Mouse (Mus musculus): ENCODE data around the gene Cacng2. TPM values are rescaled to one million over a fixed set of nuclear protein-coding genes. Genes with fewer than 3 reads are reported as not detected.

The Cacng2 gene
- polyA plus RNA-seq, 1 experiment from 2014 or later: not detected

DNA sequence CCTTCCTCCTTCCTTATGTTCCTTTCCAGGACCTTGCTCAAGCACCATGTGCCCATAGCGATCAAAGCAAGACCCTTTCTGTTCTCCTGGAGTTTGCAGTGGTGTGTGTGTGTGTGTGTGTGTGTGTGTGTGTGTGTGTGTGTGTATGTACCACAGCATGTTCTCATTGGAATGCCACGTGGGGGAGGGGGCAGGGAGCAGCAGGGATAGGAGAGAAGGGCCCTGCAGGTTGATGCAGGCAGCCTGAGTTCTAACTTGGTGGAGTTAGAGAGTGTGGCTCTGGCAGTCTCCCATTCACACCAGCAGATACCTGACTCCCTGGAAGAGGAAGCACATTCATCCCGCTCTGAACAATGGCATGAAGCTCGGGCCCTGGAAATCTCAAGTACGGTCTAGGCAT lies 41.6 kb downstream of the Cacng2 start:
- Histone ChIP-seq H3K4me3 (no peak overlapping the region), H3K36me3 (no peaks in the 10 kb centered on the region), H3K4me1 (no peaks in the 10 kb centered on the region), H3K27me3 (ENCODE audit: low read depth, poor library complexity, severe bottlenecking) (no peaks in the 10 kb centered on the region), H3K27ac (no peak overlapping the region), H3K9me3 (replicated peaks) (no peaks in the 10 kb centered on the region)
- 70% methylated on average over 5 of the region's 5 CpGs for WGBS
- no peak for DNase-seq (ENCODE audit: low spot score)

DNA sequence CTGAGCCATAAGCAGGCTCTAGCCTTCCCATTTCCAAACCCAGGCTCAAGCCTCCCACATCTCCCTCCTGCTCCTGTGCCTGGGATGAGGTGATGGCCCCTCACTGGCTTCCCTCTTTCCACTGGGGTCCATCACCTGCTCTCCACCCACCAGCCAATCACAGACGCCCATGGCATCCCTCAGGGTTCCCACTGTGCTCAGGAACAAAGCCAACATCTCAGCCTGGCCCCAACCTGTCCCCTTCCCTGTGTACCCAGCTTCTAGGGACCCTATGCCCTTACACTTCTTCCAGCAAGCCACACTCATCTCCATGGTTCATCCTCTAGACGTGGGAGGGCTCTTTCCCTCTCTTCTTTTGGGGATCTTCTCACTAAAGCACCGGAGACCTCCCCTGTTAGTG lies 43.9 kb downstream of the Cacng2 start:
- no peak for DNase-seq (ENCODE audit: low spot score)
- WGBS: 52% methylated on average over 3 of the region's 3 CpGs

DNA sequence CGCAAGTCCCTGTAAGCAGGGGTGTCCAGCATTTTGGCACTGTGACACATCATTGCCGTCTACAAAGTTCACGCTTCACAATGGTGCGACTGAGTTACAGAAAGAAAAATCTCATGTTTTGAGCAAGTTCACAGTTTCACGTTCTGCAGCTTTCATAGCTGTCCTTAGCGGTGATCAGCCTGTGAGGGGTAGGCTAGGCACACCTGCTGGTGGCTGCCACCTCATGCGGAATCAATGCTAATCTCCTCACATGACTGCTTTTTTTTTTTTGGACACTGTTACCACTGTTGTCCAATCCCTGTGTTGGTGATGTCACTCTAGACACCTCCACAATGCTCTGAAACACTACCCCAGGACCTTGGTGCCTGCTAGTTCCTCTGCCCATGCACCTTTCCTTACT lies 46.7 kb downstream of the Cacng2 start:
- no peaks in the 10 kb centered on the region for H3K9me3 ChIP-seq (replicated peaks)
- H3K4me3 ChIP-seq: no peak overlapping the region
- H3K36me3 ChIP-seq: no peaks in the 10 kb centered on the region
- H3K4me1 ChIP-seq: no peaks in the 10 kb centered on the region
- DNase-seq (ENCODE audit: low spot score): no peak
- WGBS: 92% methylated on average over 7 of the region's 7 CpGs
- no peak overlapping the region for H3K27ac ChIP-seq
- H3K27me3 ChIP-seq (ENCODE audit: low read depth, poor library complexity, severe bottlenecking): no peaks in the 10 kb centered on the region

More for the DNA sequence above, 43.9 kb downstream of the Cacng2 start:
- H3K4me1 ChIP-seq: no peaks in the 10 kb centered on the region
- no peak overlapping the region for H3K4me3 ChIP-seq
- H3K36me3 ChIP-seq: no peaks in the 10 kb centered on the region
- no peak overlapping the region for H3K27ac ChIP-seq
- H3K27me3 ChIP-seq (ENCODE audit: low read depth, poor library complexity, severe bottlenecking): no peaks in the 10 kb centered on the region
- H3K9me3 ChIP-seq (replicated peaks): no peaks in the 10 kb centered on the region

DNA sequence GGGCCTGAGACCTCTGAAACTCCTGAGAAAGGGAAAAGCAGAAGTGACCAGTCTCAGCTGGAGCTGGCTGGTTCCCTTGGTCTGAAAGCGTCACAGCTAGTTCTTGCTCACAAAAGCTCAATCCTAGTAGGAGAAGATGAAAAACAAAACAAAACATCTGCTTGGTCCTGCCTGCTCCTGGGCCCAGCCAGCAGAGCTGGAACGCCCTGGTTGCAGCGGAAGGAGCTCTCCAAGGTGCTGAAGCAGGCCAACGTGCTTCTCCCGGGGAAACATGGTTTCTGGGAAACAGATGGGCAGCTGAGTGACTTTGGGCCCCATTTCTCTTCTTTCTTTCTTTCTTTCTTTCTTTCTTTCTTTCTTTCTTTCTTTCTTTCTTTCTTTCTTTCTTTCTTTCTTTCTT lies 53.4 kb downstream of the Cacng2 start:
- Histone ChIP-seq H3K4me3 (no peak overlapping the region), H3K9me3 (replicated peaks) (no peaks in the 10 kb centered on the region), H3K4me1 (no peaks in the 10 kb centered on the region), H3K36me3 (no peaks in the 10 kb centered on the region), H3K27ac (no peak overlapping the region), H3K27me3 (ENCODE audit: low read depth, poor library complexity, severe bottlenecking) (no peaks in the 10 kb centered on the region)
- 1% methylated on average over 5 of the region's 5 CpGs for WGBS
- peak; percentile 89 for DNase-seq (ENCODE audit: low spot score)

DNA sequence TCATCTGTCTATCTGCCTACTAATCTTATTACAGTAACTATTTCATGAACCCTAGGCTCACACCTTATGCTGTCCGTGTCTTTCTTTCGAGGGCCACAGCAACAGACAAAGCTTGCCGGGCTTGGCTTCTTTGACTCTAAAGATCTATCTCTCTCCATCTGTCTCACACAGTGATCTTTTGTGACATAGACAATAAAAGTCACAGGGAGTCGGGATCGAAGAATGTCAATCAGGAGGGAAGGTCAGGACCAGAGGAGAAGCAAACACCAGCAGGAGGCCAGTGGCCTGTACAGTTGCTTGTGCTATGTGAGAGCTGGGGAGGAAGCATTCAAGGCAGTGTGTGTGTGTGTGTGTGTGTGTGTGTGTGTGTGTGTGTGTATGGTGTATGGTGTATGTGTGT lies 54.3 kb downstream of the Cacng2 start:
- H3K36me3 ChIP-seq: no peaks in the 10 kb centered on the region
- no peak overlapping the region for H3K4me3 ChIP-seq

DNA sequence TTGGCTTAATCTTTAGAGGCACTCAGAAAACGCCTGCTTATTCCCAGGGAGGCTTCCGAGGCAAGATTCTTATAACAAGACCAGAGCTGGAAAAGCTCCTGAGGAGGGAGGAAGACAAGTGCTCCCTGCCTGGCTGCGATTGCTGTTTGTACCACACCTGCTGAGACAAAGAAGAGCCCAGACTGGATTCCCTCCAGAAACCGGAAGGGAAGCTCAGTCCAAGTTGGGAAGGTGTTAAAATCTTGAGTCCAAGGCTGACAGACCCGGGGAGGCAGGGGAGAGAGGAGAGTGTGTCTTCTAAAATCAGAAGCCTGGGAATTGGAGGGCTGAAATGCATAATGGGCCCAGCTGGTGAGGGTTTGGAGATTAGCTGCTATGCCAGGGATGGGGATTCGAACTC lies 55.5 kb downstream of the Cacng2 start:
- no peaks in the 10 kb centered on the region for H3K4me1 ChIP-seq
- H3K27me3 ChIP-seq (ENCODE audit: low read depth, poor library complexity, severe bottlenecking): no peaks in the 10 kb centered on the region
- no peak for DNase-seq (ENCODE audit: low spot score)
- H3K9me3 ChIP-seq (replicated peaks): no peaks in the 10 kb centered on the region
- H3K27ac ChIP-seq: no peak overlapping the region
- no peaks in the 10 kb centered on the region for H3K36me3 ChIP-seq
- no peak overlapping the region for H3K4me3 ChIP-seq
- 62% methylated on average over 6 of the region's 6 CpGs for WGBS

More for the DNA sequence above, 54.3 kb downstream of the Cacng2 start:
- 82% methylated on average over 5 of the region's 5 CpGs for WGBS
- H3K4me1 ChIP-seq: no peaks in the 10 kb centered on the region
- no peak overlapping the region for H3K27ac ChIP-seq
- H3K27me3 ChIP-seq (ENCODE audit: low read depth, poor library complexity, severe bottlenecking): no peaks in the 10 kb centered on the region
- DNase-seq (ENCODE audit: low spot score): no peak
- H3K9me3 ChIP-seq (replicated peaks): no peaks in the 10 kb centered on the region

DNA sequence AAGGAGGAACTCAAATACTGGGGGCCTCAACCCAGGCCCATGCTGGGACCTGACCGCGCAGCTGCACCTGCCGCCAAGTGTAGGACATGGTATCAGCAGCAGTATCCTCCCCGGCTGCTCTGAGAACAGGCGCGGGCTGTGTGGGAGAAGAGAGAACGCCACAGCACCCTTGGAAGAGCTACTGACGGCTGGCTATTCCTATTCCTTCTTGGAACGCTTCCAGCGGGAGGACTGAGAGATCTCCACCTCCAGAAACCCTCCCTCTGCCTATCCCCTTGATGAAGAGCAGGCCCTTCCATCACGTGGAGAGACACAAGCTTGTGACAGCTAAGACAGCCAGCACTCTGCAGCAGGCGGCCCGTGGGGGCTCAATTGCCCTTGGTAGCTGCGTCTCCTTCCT lies 57.4 kb downstream of the Cacng2 start:
- Histone ChIP-seq H3K4me1 (no peaks in the 10 kb centered on the region), H3K9me3 (replicated peaks) (no peaks in the 10 kb centered on the region), H3K36me3 (no peaks in the 10 kb centered on the region), H3K27ac (no peak overlapping the region), H3K27me3 (ENCODE audit: low read depth, poor library complexity, severe bottlenecking) (no peaks in the 10 kb centered on the region), H3K4me3 (no peak overlapping the region)
- WGBS: 76% methylated on average over 14 of the region's 14 CpGs
- DNase-seq (ENCODE audit: low spot score): no peak

DNA sequence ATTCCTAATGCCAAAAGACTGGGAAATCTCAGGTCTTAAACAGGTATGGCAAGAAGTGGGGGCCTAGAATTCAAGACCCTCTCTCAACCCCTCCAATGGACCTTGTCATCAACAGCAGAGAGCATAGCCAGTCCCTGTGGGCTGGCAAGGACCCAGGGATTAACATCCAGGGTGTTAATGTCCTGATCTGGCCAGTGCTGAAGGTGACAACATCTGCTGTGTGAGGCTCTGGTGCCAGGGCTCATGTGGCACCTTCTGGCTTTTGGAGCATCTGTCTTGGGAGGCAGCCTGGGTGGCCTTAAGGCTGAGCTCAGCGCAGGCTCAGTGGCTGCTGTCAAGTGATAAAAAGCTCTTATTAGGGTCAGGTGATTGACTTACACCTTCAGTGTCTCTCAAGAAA lies 62.9 kb downstream of the Cacng2 start:
- Histone ChIP-seq H3K9me3 (replicated peaks) (no peaks in the 10 kb centered on the region), H3K36me3 (no peaks in the 10 kb centered on the region), H3K4me3 (no peak overlapping the region), H3K4me1 (no peaks in the 10 kb centered on the region), H3K27ac (no peak overlapping the region), H3K27me3 (ENCODE audit: low read depth, poor library complexity, severe bottlenecking) (no peaks in the 10 kb centered on the region)
- no peak for DNase-seq (ENCODE audit: low spot score)
- WGBS: 59% methylated on average over 1 of the region's 1 CpGs

DNA sequence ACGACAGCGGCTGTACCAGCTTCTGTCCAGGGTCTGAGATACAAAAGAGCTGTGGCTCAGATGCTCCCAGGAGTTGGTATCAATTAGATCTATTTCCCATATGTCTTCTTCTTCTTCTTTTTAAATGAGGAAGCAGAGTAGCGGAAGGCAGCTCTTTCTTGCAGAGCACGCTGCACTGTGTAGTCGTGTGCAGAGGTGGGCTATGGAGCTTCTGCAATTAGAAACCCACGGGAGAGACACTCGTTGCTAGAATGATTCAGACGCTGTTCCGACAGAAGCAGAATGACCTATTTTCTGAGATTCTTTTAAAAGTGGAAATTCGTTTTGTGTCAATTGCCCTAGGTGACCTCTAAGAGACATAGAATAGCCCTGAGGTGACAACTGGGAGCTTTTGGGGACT lies 69.1 kb downstream of the Cacng2 start:
- Histone ChIP-seq H3K36me3 (no peaks in the 10 kb centered on the region), H3K27me3 (ENCODE audit: low read depth, poor library complexity, severe bottlenecking) (no peaks in the 10 kb centered on the region)

DNA sequence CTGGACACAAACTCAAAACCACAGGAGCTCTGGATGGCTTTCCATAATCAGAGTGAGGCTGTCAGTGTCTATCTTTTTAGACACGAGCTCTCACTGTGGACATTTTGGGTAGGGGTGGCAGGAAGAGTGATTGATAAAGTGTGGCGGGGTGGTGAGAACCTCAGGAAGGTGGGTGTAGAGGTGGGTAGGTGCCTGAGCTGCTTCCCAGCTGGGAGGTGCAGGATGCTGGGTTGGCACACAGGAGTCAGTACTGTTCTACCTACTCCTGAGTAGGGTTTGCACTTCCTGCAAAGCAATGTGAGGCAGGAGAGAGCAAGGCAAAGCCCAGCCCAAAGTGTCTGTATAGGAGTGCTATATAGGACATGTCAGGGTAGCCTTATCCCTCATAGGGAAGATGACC lies 69.9 kb downstream of the Cacng2 start:
- whole genome bisulfite sequencing: 85% methylated on average over 2 of the region's 2 CpGs

More for the DNA sequence above, 69.1 kb downstream of the Cacng2 start:
- H3K9me3 ChIP-seq (replicated peaks): no peaks in the 10 kb centered on the region
- no peak for DNase-seq (ENCODE audit: low spot score)
- H3K4me3 ChIP-seq: no peak overlapping the region
- no peaks in the 10 kb centered on the region for H3K4me1 ChIP-seq
- no peak overlapping the region for H3K27ac ChIP-seq
- WGBS: 91% methylated on average over 10 of the region's 10 CpGs

DNA sequence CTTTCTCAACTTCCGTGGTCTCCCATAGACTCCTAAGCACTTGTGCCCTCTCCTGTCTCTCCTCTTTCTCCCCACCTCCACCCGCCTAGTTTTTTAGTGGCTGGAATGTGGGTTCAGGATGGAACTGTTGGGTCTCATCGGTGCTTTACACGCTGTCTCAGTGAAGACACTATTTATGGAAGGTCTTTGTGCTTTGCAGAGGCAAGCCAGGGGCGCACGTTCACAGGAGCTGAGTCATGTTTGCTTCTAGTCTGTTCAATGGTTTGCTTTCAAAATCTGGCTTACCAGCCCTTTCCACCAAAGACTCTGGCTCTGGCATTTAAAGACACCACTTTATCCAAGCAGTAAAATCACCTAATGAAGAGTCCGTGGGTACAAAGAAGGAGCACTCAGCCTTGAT lies 74.0 kb downstream of the Cacng2 start:
- no peaks in the 10 kb centered on the region for H3K36me3 ChIP-seq
- H3K9me3 ChIP-seq (replicated peaks): no peaks in the 10 kb centered on the region
- no peaks in the 10 kb centered on the region for H3K27me3 ChIP-seq (ENCODE audit: low read depth, poor library complexity, severe bottlenecking)
- no peak for DNase-seq (ENCODE audit: low spot score)
- H3K4me1 ChIP-seq: no peaks in the 10 kb centered on the region
- WGBS: 69% methylated on average over 7 of the region's 7 CpGs
- H3K27ac ChIP-seq: no peak overlapping the region
- H3K4me3 ChIP-seq: no peak overlapping the region

More for the DNA sequence above, 69.9 kb downstream of the Cacng2 start:
- Histone ChIP-seq H3K36me3 (no peaks in the 10 kb centered on the region), H3K4me1 (no peaks in the 10 kb centered on the region), H3K27ac (no peak overlapping the region), H3K27me3 (ENCODE audit: low read depth, poor library complexity, severe bottlenecking) (no peaks in the 10 kb centered on the region), H3K4me3 (no peak overlapping the region), H3K9me3 (replicated peaks) (no peaks in the 10 kb centered on the region)
- no peak for DNase-seq (ENCODE audit: low spot score)

DNA sequence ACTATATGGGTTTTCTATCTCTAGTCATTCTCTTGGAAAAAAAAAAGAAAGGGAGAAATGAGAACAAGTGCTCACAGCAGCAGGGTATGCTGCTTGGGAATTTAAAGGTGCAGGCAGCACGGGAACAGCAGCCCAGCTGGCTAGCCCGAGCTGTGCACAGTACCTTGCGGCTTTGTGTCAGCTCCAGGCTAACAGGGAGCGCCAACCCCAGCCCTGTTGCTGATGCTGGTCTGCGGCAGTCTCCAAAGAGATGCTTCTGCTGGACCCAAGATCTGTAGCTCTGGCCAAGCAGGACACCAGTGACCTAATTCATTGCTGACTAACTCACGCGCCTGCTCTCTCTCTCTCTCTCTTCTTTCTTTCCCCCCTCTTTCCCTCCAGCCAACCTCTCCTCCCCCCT lies 74.5 kb downstream of the Cacng2 start:
- Histone ChIP-seq H3K36me3 (no peaks in the 10 kb centered on the region), H3K27me3 (ENCODE audit: low read depth, poor library complexity, severe bottlenecking) (no peaks in the 10 kb centered on the region), H3K27ac (no peak overlapping the region), H3K4me3 (no peak overlapping the region), H3K4me1 (no peaks in the 10 kb centered on the region), H3K9me3 (replicated peaks) (no peaks in the 10 kb centered on the region)
- 74% methylated on average over 7 of the region's 7 CpGs for WGBS
- DNase-seq (ENCODE audit: low spot score): no peak

DNA sequence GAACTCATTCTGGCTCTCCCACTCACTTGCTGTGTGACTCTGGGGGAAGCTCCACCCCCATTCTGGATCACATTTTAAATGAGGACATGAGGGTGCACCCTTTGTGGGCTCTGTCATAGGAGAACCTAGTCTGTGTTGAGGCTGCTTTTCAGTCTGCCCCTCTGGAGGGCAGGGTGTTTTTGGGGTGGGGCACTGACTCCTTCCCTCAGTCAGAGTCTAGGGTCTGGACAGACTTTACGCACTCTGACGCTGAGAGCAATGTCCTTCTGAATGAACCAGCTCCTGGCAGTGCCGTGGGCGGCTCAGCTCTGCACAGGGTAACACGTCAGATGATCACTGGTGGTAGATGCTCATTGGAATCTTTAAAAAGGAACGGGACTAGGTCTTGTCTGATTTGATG lies 75.0 kb downstream of the Cacng2 start:
- no peak for DNase-seq (ENCODE audit: low spot score)
- no peaks in the 10 kb centered on the region for H3K36me3 ChIP-seq
- H3K4me3 ChIP-seq: no peak overlapping the region
- no peaks in the 10 kb centered on the region for H3K4me1 ChIP-seq
- no peak overlapping the region for H3K27ac ChIP-seq
- no peaks in the 10 kb centered on the region for H3K27me3 ChIP-seq (ENCODE audit: low read depth, poor library complexity, severe bottlenecking)
- H3K9me3 ChIP-seq (replicated peaks): no peaks in the 10 kb centered on the region
- WGBS: 84% methylated on average over 6 of the region's 6 CpGs

DNA sequence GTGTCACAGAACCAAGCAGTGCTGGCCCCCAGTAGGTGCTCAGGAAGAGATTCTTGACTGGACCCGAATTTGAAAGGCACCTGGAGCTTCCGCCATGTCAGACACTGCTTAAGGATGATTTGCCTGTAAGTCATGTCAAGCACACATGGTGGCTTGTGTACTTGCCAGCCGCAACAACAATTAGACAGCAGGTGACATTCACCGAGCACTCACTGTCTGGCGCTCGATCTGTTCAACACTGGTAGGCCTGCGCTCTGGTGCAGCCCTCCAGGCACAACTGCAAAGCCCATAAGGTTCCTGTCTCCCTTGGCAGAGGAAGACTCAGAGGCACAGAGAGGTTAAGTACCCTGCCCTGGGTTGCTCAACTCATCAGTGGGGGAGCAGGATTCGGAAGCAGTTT lies 77.1 kb downstream of the Cacng2 start:
- H3K27ac ChIP-seq: no peak overlapping the region
- H3K9me3 ChIP-seq (replicated peaks): no peaks in the 10 kb centered on the region

More for the DNA sequence above, 77.1 kb downstream of the Cacng2 start:
- no peaks in the 10 kb centered on the region for H3K27me3 ChIP-seq (ENCODE audit: low read depth, poor library complexity, severe bottlenecking)
- H3K4me1 ChIP-seq: no peaks in the 10 kb centered on the region
- no peaks in the 10 kb centered on the region for H3K36me3 ChIP-seq
- DNase-seq (ENCODE audit: low spot score): no peak
- no peak overlapping the region for H3K4me3 ChIP-seq
- 89% methylated on average over 8 of the region's 8 CpGs for WGBS
